Mouse (Mus musculus) neural tube, embryonic 12.5 days (tissue): ENCODE data around the gene Ctnna3. TPM values are rescaled to one million over a fixed set of nuclear protein-coding genes. Genes with fewer than 3 reads are reported as not detected.
A peak's percentile ranks its signal among the peaks of the same experiment; 100 is the strongest.
"Not testable (repeated sequence)": the region's sequence is repeated elsewhere in the genome, so short reads cannot be mapped to it uniquely, and the experiment has no call there.

Experiments
- ATAC-seq: fragments of 200-750 bp; cut with Nextera tagmentation; 2 replicates; pipeline ENCODE4 v1.8.0; 2017; ENCODE audit warnings: low read depth, mild to moderate bottlenecking, moderate TSS enrichment, moderate library complexity; ENCODE audit not compliant: low FRiP score
- H3K27ac ChIP-seq: fragments of 300-500 bp; sonication (generic); 2 replicates; pipeline ENCODE4 v1.5.1; 2016
- H3K27me3 ChIP-seq: fragments of 300-500 bp; sonication (generic); replicated peaks from 2 replicates; pipeline ENCODE4 v1.6.1; 2016; ENCODE audit warnings: mild to moderate bottlenecking
- H3K36me3 ChIP-seq: fragments of 300-500 bp; sonication (generic); 2 replicates; pipeline ENCODE4 v1.6.1; 2016; ENCODE audit warnings: mild to moderate bottlenecking
- H3K4me1 ChIP-seq: fragments of 300-500 bp; sonication (generic); 2 replicates; pipeline ENCODE4 v1.6.1; 2016
- H3K4me2 ChIP-seq: fragments of 300-500 bp; sonication (generic); replicated peaks from 2 replicates; pipeline ENCODE4 v1.6.1; 2016; ENCODE audit warnings: mild to moderate bottlenecking
- H3K4me3 ChIP-seq: fragments of 300-500 bp; sonication (generic); 2 replicates; pipeline ENCODE4 v1.5.1; 2016
- H3K9ac ChIP-seq: fragments of 300-500 bp; sonication (generic); 2 replicates; pipeline ENCODE4 v1.6.1; 2016; ENCODE audit warnings: mild to moderate bottlenecking
- H3K9me3 ChIP-seq: fragments of 300-500 bp; sonication (generic); 2 replicates; pipeline ENCODE4 v1.6.1; 2016; ENCODE audit warnings: mild to moderate bottlenecking
- WGBS: fragments of 180-500 bp; shearing (Covaris S2); methylation state at CpG from one replicate; pipeline ENCODE4 v1.1.7; 2016; 5-methylcytosine and 5-hydroxymethylcytosine counted together
- polyA plus RNA-seq: library from polyadenylated mRNA; unstranded; fragments of >200 nt; fragmentation: Nextera tagmentation; extraction: Ambion mirVana; gene quantifications from 2 replicates; pipeline ENCODE4 v1.2.1, GENCODE M21; 2016

Gene Ctnna3
- 0.90 and 1.1 TPM in 2 replicates for polyA plus RNA-seq

DNA sequence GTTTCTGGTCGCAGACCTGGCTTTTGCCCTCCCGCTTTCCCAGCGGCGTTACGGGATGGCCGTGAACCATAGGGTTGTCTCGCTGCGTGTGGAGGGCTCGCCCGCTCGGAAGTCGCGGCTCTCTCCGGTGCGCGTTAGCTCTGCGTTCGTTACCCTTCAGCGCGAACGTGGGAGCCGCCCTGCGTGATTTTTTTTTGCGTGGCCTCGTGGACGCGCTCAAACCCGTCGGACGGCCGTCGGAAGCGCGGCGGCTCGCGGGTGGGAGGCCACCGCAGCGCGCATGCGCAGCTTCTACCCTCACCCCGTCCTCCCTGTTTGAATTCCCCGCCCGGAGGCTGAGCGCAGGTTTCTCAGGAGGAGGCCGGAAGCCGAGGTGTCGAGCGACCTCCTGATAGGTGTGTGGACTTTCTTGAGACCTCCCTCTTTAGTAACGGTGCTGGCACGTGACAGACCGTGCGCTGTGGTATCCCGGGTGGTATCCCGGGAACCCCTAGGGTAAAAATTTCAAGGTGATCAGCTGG, at the start of gene Ctnna3:
Ctnna3 (plus strand) TSS at position 314 of the 521 bp plus-strand sequence.
- Histone ChIP-seq H3K4me2 (peak within 1 kb of the TSS; percentile 75), H3K27me3 (no peaks in the 10 kb centered on the region), H3K4me3 (peak within 1 kb of the TSS; percentile 65), H3K4me1 (no peaks in the 10 kb centered on the region), H3K36me3 (no peaks in the 10 kb centered on the region), H3K27ac (peak within 1 kb of the TSS; percentile 62), H3K9ac (peak within 1 kb of the TSS; percentile 65), H3K9me3 (no peaks in the 10 kb centered on the region)
- under 1% methylated on average over 55 of the region's 55 CpGs for WGBS
- peak; percentile 98 for ATAC-seq

DNA sequence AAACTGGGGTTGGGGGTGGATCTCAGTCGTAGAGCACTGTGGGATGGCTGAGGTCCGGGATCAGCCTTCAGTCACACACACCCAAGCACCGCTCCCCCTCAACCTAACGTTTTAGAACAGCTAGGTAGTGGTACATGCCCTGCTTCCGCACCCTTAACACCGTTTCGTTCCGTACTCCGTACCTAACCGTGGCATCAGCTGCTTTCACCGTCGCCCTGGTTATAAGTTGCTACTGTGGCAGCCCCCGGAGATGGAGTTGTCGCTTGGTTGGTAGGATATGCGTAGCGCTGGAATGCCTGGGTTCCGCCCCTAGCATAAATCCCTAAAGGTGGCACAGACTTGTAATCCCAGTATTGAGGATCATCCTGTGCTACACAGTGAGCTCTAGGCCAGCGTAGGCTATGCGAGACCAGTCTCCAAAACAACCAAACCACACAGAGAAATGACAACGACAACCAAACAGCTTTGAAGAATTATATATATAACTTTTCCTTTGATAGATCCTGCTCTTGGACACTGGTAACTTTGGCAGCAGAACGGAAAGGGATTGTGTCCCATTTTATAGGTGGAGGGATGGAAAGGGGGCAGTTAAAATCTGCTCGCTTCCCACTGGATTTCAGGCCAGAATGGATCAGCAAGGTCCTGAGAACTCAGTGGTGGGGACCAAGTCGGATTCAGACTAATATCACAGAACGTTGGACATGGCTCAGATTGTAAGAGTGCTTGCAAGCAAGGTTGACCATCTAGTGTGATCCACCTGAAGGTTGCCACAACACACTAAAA, 48.2 kb upstream of the Ctnna3 start, which contains the start of gene Sirt1:
Sirt1 (minus strand) TSS at position 207 of the 783 bp plus-strand sequence.
- H3K36me3 ChIP-seq: no peaks in the 10 kb centered on the region
- no peak for ATAC-seq
- WGBS: 5% methylated on average over 24 of the region's 24 CpGs
- H3K27me3 ChIP-seq: no peaks in the 10 kb centered on the region
- no peak within 1 kb of the TSS for H3K27ac ChIP-seq
- peak within 1 kb of the TSS; percentile 88 for H3K4me2 ChIP-seq
- H3K4me3 ChIP-seq: peak within 1 kb of the TSS; percentile 47
- H3K9me3 ChIP-seq: no peaks in the 10 kb centered on the region
- peak within 1 kb of the TSS; percentile 61 for H3K9ac ChIP-seq
- peaks cover 7% of the 10 kb centered on the region for H3K4me1 ChIP-seq

DNA sequence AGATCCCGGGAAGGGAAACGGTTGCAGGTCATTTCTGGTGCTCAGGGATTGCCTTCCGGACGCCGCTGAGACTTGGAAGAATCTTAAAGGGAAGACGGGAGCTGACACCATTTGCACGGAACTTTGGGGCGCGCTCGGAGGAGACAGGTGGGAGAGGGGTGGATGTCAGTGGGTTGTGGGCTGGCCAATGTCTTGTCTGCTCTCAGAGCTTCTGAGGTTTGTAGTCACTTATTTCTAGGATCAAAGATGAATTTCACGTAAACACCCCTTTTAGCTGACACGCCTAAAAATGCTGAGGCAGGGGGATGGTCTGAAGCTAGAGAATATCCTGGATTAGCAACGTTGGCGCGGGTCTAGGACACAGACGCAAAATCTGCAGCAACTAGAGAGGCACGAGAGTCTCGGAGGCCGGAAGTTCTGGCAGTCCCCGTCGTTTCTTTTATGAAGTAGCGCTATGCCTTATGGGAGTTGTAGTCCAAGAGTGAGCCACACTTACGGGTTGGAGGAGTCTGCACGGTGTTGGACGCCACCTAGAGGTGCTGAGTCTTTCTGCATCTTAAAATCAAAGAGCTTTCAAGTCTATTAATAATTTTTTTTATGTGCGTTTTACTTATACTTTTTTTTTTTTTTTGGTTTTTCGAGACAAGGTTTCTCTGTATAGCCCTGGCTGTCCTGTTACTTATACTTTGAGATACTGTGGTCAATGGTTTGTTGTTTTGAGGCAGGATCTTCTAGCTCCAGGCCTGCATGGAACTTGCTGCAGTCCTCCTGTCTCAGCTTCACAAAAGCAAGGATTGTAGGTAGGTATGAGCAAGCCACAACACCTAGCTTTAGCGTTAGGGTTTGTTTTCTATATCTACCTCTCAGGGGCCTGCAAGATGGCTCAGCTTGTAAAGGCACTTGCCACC, 47.3 kb upstream of the Ctnna3 start, which contains the start of gene Dnajc12:
Dnajc12 (plus strand) TSS at position 72 of the 908 bp plus-strand sequence.
- Histone ChIP-seq H3K4me2 (peak within 1 kb of the TSS; percentile 88), H3K9me3 (no peaks in the 10 kb centered on the region), H3K4me3 (peak within 1 kb of the TSS; percentile 47), H3K9ac (peak within 1 kb of the TSS; percentile 61), H3K27me3 (no peaks in the 10 kb centered on the region), H3K27ac (no peak within 1 kb of the TSS), H3K36me3 (no peaks in the 10 kb centered on the region), H3K4me1 (peaks cover 7% of the 10 kb centered on the region)
- WGBS: under 1% methylated on average over 28 of the region's 28 CpGs
- peak; percentile 91 for ATAC-seq

DNA sequence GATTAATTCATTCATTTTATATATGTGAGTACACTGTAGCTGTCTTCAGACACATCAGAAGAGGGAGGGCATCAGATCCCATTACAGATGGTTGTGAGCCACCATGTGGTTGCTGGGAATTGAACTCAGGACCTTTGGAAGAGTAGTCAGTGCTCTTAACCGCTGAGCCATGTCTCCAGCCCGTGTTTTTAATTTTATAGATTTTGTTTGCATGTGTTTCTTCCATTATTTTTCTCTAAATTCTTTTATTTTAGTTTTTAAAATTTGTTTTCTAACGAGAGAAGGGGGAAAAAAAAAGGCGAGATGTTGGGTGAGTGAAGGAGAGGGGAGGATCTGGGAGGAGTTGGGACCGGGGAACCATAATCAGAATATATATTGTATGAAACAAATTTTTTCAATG, 44.0 kb upstream of the Ctnna3 start:
- not testable (repeated sequence) for H3K27me3 ChIP-seq, H3K36me3 ChIP-seq, H3K4me3 ChIP-seq, H3K27ac ChIP-seq, H3K4me1 ChIP-seq, H3K9me3 ChIP-seq, H3K9ac ChIP-seq, ATAC-seq
- peak overlapping the region; percentile 67 for H3K4me2 ChIP-seq
- 38% methylated on average over 5 of the region's 5 CpGs for WGBS

DNA sequence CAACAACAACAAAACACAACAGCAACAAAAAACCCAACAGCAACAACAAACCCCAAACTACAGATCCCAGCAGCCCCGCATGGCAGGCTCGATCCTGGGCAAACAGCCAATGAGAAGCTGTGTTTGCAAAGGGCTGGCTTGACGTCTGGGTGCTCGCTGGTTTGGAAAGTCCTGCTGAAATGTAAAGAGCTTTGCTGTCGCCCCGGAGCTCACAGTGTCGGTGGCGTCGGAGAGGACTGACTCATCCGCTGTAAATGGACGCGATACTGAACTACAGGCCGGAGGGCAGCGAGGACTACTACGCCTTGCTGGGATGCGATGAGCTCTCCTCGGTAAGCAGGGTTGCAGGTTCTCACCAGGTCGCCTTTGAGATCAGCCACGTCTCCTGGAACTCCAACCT, 43.5 kb upstream of the Ctnna3 start:
- WGBS: under 1% methylated on average over 19 of the region's 19 CpGs
- no peaks in the 10 kb centered on the region for H3K9me3 ChIP-seq
- H3K9ac ChIP-seq: peak overlapping the region; percentile 48; the same call in 1 of the 2 replicates
- H3K4me1 ChIP-seq: peaks cover 4% of the 10 kb centered on the region
- H3K4me2 ChIP-seq: peak overlapping the region; percentile 67
- H3K36me3 ChIP-seq: no peaks in the 10 kb centered on the region
- peak overlapping the region; percentile 46 for H3K4me3 ChIP-seq
- no peaks in the 10 kb centered on the region for H3K27me3 ChIP-seq
- ATAC-seq: peak; percentile 81
- no peak overlapping the region for H3K27ac ChIP-seq

DNA sequence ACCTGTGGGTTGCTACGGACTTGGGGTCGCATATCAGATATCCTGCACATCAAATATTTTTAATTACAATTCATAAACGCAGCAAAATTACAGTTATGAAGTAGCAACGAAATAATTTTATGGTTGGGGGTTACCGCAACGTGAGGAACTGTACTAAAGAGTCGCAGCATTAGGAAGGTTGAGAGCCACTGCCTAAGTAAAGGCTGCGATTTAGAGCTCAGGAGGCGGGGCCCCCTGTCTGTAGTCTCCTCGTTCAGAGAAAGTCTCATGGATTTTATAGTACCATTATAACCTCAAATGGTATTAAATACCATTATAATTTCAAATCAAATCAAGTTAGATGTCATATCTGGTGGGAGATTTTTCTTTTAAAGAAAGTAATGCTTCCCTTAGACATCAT, 42.9 kb upstream of the Ctnna3 start:
- 3% methylated on average over 10 of the region's 10 CpGs for WGBS
- Histone ChIP-seq H3K9ac (peak overlapping the region; percentile 48; the same call in 1 of the 2 replicates), H3K4me3 (peak overlapping the region; percentile 46), H3K27ac (no peak overlapping the region), H3K4me1 (no peaks in the 10 kb centered on the region), H3K4me2 (peak overlapping the region; percentile 67), H3K9me3 (no peaks in the 10 kb centered on the region), H3K36me3 (no peaks in the 10 kb centered on the region), H3K27me3 (no peaks in the 10 kb centered on the region)
- no peak for ATAC-seq

DNA sequence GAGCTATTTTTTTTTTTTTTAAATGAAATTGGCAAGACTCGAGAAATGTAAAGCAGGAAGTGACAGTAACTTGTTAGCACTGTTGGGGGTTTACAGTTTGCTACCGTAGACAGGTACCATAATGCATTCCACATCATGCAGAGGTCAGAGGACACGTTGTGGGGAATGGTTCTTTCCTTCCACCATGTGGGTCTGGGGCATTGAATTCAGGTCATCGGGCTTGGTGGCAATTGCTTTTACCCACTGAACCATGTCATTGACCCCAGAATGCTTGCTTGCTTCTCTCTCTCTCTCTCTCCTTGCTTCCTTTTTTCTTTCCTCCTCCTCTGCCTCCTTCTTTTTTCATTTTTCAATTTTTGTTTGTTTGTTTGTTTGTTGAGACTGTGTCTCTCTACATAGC, 41.0 kb upstream of the Ctnna3 start:
- no peaks in the 10 kb centered on the region for H3K27me3 ChIP-seq
- 57% methylated on average over 4 of the region's 4 CpGs for WGBS
- no peak for ATAC-seq
- no peak overlapping the region for H3K9ac ChIP-seq
- no peak overlapping the region for H3K27ac ChIP-seq
- no peaks in the 10 kb centered on the region for H3K9me3 ChIP-seq
- H3K4me3 ChIP-seq: no peak overlapping the region
- H3K4me1 ChIP-seq: no peaks in the 10 kb centered on the region
- H3K36me3 ChIP-seq: no peaks in the 10 kb centered on the region
- H3K4me2 ChIP-seq: no peak overlapping the region

DNA sequence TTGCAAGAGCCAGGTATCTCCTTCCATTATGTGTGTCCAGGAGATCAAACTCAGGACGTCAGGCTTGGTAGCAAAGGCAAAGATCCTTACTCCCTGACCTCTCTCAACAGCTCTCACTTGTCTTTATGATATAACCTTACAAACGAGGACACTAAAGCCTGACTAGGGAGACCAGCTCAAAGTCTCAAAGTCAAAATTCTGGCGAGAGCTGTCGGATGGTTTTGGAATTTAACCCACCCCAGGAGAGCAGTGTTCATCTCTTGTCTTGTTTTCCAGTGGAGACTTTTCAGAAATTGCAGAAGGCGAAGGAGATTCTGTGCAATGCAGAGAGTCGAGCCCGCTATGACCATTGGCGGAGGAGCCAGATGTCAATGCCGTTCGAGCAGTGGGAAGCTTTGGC, 32.9 kb upstream of the Ctnna3 start:
- no peaks in the 10 kb centered on the region for H3K27me3 ChIP-seq
- no peak for ATAC-seq
- H3K4me2 ChIP-seq: no peak overlapping the region
- no peak overlapping the region for H3K27ac ChIP-seq
- H3K4me1 ChIP-seq: no peaks in the 10 kb centered on the region
- H3K9me3 ChIP-seq: no peaks in the 10 kb centered on the region
- no peak overlapping the region for H3K4me3 ChIP-seq
- 92% methylated on average over 10 of the region's 10 CpGs for WGBS
- no peak overlapping the region for H3K9ac ChIP-seq
- no peaks in the 10 kb centered on the region for H3K36me3 ChIP-seq

DNA sequence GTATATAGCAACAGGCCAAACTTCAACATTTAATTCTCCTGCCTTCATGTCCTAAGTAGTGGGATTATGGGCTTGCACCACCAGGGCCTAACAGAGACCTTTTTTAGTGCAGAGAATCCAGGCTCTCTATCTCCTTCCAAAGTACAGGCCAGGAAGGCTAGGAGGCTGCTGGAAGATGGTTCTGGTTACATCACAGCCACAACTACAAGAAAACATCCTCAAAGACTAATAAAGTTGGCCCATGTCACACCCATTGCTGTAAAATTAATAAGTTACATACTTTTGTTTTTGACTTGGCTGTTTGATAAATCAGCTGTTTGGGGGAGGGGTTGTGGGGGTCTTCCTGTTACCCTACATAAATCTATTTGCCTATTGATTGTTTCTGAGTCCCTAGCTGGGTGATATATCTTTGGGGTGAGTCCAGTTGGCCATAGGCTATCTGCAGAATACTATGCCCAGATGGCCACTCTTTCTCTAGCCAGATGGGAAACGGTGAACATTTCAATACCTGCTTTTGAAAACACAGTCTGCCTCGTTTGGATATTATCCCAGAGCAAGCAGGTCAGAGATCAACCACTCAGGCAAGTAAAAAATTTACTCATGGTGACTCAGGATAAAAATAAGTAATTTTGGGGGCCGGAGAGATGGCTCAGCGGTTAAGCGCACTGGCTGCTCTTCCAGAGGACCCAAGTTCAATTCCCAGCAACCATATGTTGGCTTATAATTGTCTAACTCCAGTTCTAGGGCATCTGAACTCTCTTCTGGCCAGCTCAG, 27.0 kb upstream of the Ctnna3 start:
- no peaks in the 10 kb centered on the region for H3K27me3 ChIP-seq
- H3K4me1 ChIP-seq: no peaks in the 10 kb centered on the region
- H3K27ac ChIP-seq: no peak overlapping the region
- H3K4me2 ChIP-seq: no peak overlapping the region
- H3K4me3 ChIP-seq: no peak overlapping the region
- H3K9me3 ChIP-seq: no peaks in the 10 kb centered on the region
- H3K9ac ChIP-seq: no peak overlapping the region
- no peaks in the 10 kb centered on the region for H3K36me3 ChIP-seq
- WGBS: 81% methylated on average over 5 of the region's 5 CpGs
- no peak for ATAC-seq

DNA sequence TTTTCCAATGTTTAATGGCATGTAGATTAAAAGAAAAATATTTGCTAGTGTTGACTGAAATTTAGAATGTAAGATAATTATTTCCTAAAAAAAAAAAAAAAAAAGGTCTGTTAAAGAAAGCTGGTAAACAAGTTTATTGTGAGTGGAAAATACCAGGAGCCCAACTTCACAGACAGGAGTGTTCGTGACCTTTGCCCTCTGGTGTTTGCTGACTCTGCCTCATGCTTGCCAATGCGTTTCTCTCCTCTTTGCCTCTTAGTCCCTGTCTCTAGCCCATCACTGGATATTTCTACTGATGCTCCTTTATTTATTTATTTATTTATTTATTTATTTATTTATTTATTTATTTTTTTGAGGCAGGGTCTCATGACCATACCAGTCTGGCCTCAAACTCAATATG, 26.3 kb upstream of the Ctnna3 start:
- no peak overlapping the region for H3K4me2 ChIP-seq
- H3K27ac ChIP-seq: no peak overlapping the region
- no peaks in the 10 kb centered on the region for H3K9me3 ChIP-seq
- no peak for ATAC-seq
- WGBS: 82% methylated on average over 2 of the region's 2 CpGs
- no peak overlapping the region for H3K9ac ChIP-seq
- H3K36me3 ChIP-seq: no peaks in the 10 kb centered on the region
- no peaks in the 10 kb centered on the region for H3K4me1 ChIP-seq
- no peak overlapping the region for H3K4me3 ChIP-seq
- no peaks in the 10 kb centered on the region for H3K27me3 ChIP-seq

DNA sequence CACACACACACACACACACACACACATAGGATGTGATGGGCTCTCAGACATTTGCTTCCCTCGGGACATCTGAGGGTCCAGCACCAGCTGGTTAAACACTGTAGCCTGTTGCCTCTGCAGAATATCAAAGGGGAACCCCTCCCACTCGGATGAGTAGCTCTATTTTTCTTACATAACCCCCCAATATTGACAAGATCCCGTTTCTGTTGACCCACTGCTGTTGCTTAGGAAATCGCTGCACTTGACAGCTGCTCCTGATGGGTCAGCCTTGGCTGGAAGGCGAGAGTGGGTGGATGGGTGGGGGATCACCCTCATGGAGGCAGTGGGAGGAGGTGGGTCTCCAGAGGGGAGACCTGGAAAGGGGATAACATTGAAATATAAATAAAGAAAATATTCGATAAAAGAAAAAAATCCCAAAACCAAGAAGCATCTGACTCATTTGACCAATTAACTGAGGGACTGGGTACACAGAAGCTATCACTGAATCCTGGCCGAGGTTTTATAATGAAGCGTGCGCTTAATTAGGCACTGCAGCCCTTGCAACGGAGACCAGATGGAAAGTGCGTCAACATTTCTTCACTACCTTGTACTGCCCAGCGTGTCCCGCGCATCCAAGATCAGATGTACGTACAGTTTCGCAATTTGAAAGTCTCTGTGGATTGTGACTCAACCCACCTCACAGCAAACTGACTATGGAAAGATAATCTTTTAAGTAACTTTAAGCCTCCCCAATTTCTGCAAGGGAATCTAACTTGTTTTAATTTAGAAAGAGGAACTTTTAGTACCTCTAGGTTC, 19.5 kb upstream of the Ctnna3 start:
- H3K27me3 ChIP-seq: no peaks in the 10 kb centered on the region
- no peak for ATAC-seq
- no peaks in the 10 kb centered on the region for H3K4me1 ChIP-seq
- WGBS: 64% methylated on average over 16 of the region's 16 CpGs
- no peak overlapping the region for H3K27ac ChIP-seq
- H3K9me3 ChIP-seq: no peaks in the 10 kb centered on the region
- no peak overlapping the region for H3K9ac ChIP-seq
- H3K36me3 ChIP-seq: no peaks in the 10 kb centered on the region
- no peak overlapping the region for H3K4me3 ChIP-seq
- no peak overlapping the region for H3K4me2 ChIP-seq
